Mouse (Mus musculus) gastrocnemius, adult 18-20 months (tissue): ENCODE results near the gene H2afj. TPM values are rescaled to one million over a fixed set of nuclear protein-coding genes. Genes with fewer than 3 reads are reported as not detected.
"Not testable (repeated sequence)": the region's sequence is repeated elsewhere in the genome, so short reads cannot be mapped to it uniquely, and the experiment has no call there.

Experiments
- DNase-seq: peaks from one replicate; pipeline ENCODE4 v3.0.0; 2021; ENCODE audit warnings: low spot score
- long read RNA-seq, 2 experiments: library from polyadenylated mRNA; stranded (forward); transcript quantifications; one replicate each; pipeline ENCODE4 v2.0.0; 2021
- total RNA-seq, 2 experiments: library from RNA; stranded (reverse); gene quantifications; 2 replicates each; pipeline ENCODE4 v1.2.3; 2021

Gene H2afj
- total RNA-seq: 10 to 100 TPM; 15.3 to 15.4 TPM
- long read RNA-seq, experiment 1, transcript H2afj-201 (1 exons, 1,831 nt): major isoform, 52 of 52 reads
- long read RNA-seq, experiment 1, partial matches to known transcripts: 0 of 52 reads
- long read RNA-seq, experiment 1, other reads (novel, unspliced or antisense): 0 of 52 reads
- long read RNA-seq, experiment 2, transcript H2afj-201 (1 exons, 1,831 nt): major isoform, 38 of 38 reads
- long read RNA-seq, experiment 2, partial matches to known transcripts: 0 of 38 reads
- long read RNA-seq, experiment 2, other reads (novel, unspliced or antisense): 0 of 38 reads

GRCm38 (mm10) chr6:136808014-136808417 lies at the start of gene H2afj:
Gene H2afj, plus strand, starts transcription at chr6:136808244.
- DNase-seq: peak; percentile 98

GRCm38 (mm10) chr6:136763912-136764311 lies 44.1 kb upstream of the H2afj start:
- DNase-seq: no peak

- DNase-seq: no peak
Observed at GRCm38 (mm10) chr6:136769143-136769542, 38.9 kb upstream of the H2afj start.

GRCm38 (mm10) chr6:136769859-136770258 lies 38.2 kb upstream of the H2afj start:
- DNase-seq: no peak

GRCm38 (mm10) chr6:136776392-136776791 lies 31.7 kb upstream of the H2afj start:
- no peak for DNase-seq

GRCm38 (mm10) chr6:136781377-136781986 lies 26.6 kb upstream of the H2afj start, which contains the start of gene Gucy2c:
Gene Gucy2c, minus strand, starts transcription at chr6:136781765.
- no peak for DNase-seq

GRCm38 (mm10) chr6:136782146-136782545 lies 25.9 kb upstream of the H2afj start:
- DNase-seq: no peak

- DNase-seq: no peak
Observed at GRCm38 (mm10) chr6:136782761-136783160, 25.3 kb upstream of the H2afj start.

GRCm38 (mm10) chr6:136789391-136789971 lies 18.6 kb upstream of the H2afj start:
- DNase-seq: peak; percentile 63

GRCm38 (mm10) chr6:136792884-136793758 lies 14.9 kb upstream of the H2afj start:
- no peak for DNase-seq

- DNase-seq: no peak
Observed at GRCm38 (mm10) chr6:136793831-136794525, 14.1 kb upstream of the H2afj start.

- DNase-seq: no peak
Observed at GRCm38 (mm10) chr6:136795110-136795509, 12.9 kb upstream of the H2afj start.

- DNase-seq: no peak
Observed at GRCm38 (mm10) chr6:136795850-136796249, 12.2 kb upstream of the H2afj start.

GRCm38 (mm10) chr6:136797874-136798693 lies 10.0 kb upstream of the H2afj start:
- DNase-seq: not testable (repeated sequence)

- no peak for DNase-seq
Observed at GRCm38 (mm10) chr6:136800710-136801109, 7.3 kb upstream of the H2afj start.

GRCm38 (mm10) chr6:136801274-136801673 lies 6.8 kb upstream of the H2afj start:
- DNase-seq: no peak

GRCm38 (mm10) chr6:136803093-136803738 lies 4.8 kb upstream of the H2afj start:
- DNase-seq: no peak

- DNase-seq: peak; percentile 98
Observed at GRCm38 (mm10) chr6:136803739-136804633, 4.1 kb upstream of the H2afj start, which contains the start of gene Hist4h4. Gene Hist4h4, minus strand, starts transcription at chr6:136804415.
